Mouse (Mus musculus) left cerebral cortex, adult 18-20 months (tissue): Measurements from ENCODE around the gene Olfr1497. TPM values are rescaled to one million over a fixed set of nuclear protein-coding genes. Genes with fewer than 3 reads are reported as not detected.
"Not testable (repeated sequence)": the region's sequence is repeated elsewhere in the genome, so short reads cannot be mapped to it uniquely, and the experiment has no call there.

Experiments used
- DNase-seq, 2 experiments: peaks; one replicate each; pipeline ENCODE4 v3.0.0; 2021 to 2022; ENCODE audit warnings: low spot score in 2 of 2, mixed read lengths in 1 of 2
- long read RNA-seq, 2 experiments: library from polyadenylated mRNA; stranded (forward); transcript quantifications; one replicate each; pipeline ENCODE4 v2.0.0; 2021
- total RNA-seq, 2 experiments: library from RNA; stranded (reverse); gene quantifications; 2 replicates each; pipeline ENCODE4 v1.2.3; 2021

Gene Olfr1497
- total RNA-seq: not detected
- long read RNA-seq, experiment 1: 0 reads
- long read RNA-seq, experiment 2: 0 reads

DNA sequence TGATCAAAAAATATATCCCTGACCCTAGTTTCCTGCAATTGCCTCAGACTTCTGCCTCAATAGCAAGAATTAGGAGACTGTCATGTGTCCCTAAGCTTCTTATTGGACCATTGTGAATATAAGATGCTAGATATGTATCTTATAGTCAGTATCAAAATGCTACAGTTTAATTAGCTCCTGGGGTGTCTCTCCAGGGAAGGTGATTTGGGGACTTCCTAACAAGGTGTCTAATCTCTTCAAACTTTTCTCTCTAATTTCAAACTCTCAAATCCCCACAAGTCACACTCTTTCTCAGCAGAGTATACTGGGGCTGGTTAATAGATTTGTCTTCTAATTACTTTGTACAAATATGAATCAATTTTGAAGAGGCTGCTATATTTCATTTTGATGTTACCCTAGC is at the start of gene Olfr1497:
Gene Olfr1497 (minus strand): TSS at position 101 of the 400 bp plus-strand sequence.
- no peak for DNase-seq

DNA sequence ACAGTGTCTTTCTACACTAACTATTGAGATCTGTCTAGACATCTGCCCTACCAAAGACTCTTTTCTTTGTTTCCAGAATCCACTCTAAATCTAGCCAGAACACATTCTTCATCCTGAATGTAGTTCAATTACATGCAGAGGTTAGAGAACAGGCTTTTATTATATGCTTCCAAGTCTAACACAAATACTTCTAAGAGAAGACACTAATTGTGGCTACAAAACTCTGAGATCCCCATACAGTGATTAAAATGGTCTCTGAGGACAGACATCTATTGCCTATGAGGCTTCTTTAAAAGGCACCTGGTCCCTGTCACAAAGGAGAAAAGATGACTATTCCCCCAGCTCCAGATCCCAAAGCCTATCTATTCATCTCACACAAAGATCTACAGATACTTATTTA is 32.4 kb upstream of the Olfr1497 start, which contains the start of gene Olfr1500:
Gene Olfr1500 (minus strand): TSS at position 101 of the 400 bp plus-strand sequence.
- DNase-seq: no peak

DNA sequence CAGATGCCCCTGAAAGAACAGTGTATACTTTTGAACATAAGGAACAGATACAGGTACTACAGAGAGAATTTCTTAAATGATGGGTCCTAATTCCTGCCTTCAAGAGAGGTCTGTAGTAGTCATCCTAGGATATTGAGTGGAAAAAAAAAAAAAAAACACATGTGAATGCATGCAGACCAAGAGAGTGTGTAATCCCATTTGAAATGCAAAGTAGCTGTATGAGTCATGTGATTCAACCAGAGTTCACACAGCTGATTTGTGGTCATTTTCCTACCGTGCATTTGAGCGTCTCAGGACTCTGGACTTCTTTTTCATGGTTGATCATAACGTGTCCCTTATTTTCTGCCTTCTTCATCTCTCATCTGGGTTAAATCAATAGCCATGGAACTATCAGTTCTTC is 30.4 kb upstream of the Olfr1497 start:
- DNase-seq: no peak

DNA sequence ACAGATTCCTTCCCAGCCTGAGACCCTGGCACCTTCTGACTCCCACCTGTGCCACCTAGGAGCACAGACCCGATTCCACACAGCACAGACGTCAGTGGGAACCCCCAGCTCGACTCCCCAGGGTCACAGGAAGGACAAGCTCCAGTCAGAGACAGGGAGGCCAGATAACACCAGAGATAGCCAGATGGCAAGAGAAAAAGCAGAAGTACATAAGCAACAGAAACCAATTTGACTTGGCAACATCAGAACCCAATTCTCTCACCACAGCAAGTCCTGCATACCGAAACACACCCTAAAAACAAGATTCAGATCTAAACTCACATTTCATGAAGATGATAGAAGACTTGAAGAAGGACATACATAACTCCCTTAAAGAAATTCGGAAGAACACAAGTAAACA is 22.8 kb upstream of the Olfr1497 start:
- no peak for DNase-seq

DNA sequence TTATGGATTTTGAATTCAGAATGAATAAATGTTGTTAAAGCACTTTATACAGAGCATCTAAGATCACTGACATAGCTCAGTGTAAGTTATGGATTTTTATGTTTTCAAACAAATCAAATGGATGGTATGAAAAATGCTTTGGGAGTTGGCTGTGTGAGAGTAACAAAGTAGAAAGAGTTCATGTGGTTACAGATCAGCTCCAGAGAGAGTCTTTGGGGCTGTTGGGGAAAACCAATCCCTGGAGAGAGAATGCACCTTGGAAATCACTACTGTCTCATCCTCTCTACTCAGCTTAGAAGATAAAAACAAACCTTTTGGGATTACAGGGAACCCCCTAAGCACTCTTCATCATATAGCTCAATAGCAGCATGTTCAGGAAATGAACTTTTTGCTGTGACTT is 21.3 kb upstream of the Olfr1497 start, which contains the start of gene Olfr1499:
Gene Olfr1499 (minus strand): TSS at position 101 of the 400 bp plus-strand sequence.
- DNase-seq: no peak

DNA sequence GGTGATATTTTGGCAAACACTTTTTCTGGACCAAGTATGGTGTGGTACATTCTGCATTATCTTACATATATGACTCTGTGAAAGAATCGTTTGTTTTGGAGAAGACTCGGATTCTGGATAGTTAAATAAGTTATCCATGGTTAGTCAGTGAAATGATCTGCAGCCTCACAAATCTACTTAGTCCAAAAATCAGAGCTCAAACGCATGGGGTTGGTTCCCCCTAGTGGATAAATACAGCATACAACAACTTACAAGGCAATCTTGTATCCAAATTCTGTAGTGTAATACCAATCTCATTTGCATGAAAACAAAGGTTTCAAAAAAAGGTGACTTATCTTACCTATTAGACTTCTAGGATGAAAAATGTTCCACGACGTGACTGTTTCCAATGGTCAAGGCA is 20.8 kb upstream of the Olfr1497 start:
- DNase-seq: peak in 1 of 2 experiments; percentile 3

DNA sequence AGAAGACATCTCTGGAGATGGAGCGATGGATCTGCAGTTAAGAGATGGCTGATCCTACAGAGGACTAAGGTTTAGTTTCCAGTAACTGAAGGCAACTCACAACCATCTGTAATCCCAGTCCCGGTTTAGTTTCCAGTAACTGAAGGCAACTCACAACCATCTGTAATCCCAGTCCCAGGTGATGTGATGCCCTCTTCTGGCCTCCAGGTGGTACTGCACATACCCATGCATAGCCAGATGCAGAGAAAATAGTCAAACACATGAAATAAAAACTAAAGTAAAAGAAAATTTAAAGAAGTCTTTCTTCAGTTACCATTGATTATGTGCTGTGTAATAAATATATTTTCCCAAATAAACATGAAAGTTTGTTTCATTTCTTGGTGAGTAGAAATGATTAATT is 14.8 kb upstream of the Olfr1497 start:
- DNase-seq: no peak

DNA sequence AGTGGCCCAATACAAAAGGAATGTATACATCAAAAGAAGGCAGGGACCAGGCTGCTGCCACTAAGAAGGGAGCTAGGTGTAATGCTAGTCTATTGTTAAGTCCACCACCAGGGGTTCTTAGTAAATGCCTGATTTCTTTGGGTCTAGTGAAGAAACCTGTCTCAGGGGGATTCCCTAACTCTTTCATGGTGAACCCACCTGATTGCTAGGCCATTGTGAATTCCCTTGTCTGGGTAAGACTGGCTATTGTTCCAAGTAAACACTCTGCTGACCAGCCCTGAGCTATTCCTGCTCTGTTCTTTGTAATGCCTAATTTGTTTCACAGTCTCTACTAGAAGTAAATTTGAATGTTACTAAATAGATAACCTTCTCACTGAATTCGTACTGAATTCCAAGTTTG is 7.5 kb upstream of the Olfr1497 start:
- DNase-seq: not testable (repeated sequence)

DNA sequence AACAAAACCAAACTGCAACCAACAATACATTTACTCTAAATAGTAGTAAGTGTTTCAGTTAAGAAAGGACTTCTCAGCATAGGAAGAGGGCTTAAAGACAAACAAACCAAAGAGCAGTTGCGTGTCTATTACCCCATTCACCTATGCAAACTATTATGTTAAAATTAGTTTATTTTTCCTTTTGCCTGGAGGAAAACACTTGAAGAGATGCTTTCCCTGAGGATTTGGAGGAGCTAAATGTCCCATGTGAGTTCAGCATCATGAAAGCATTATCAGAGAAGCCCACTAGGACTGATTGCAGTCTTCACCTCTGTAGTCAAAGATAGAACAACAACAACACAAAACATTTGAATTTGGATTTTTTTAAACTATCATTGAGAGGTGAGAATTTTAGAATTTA is 20.4 kb downstream of the Olfr1497 start, which contains the start of gene Olfr1496:
Gene Olfr1496 (plus strand): TSS at position 301 of the 400 bp plus-strand sequence.
- DNase-seq: no peak

DNA sequence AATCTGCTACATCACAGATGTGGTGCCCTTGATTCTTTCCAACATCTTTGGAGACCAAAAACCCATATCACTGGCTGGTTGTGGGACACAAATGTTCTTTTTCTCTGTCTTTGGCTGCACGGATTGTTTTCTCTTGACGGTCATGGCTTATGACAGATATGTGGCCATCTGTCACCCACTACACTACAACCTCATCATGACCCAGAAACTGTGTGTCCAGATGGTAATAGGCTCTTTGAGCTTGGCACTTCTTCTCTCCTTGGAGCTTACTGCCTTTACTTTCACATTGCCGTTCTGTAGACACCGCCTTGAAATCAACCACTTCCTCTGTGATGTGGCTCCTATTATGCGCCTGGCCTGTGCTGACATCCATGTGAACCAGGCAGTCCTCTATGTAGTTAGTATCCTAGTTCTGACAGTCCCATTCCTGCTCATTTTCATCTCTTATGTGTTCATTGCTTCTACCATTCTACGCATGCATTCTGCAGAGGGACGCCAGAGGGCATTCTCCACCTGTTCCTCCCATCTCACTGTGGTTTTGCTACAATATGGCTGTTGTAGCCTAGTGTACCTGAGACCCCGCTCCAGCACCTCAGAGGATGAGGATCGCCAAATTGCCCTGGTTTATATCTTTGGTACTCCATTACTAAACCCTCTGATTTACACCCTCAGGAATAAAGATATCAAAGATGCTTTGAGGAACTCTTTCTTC is 29.3 kb downstream of the Olfr1497 start:
- DNase-seq: no peak

DNA sequence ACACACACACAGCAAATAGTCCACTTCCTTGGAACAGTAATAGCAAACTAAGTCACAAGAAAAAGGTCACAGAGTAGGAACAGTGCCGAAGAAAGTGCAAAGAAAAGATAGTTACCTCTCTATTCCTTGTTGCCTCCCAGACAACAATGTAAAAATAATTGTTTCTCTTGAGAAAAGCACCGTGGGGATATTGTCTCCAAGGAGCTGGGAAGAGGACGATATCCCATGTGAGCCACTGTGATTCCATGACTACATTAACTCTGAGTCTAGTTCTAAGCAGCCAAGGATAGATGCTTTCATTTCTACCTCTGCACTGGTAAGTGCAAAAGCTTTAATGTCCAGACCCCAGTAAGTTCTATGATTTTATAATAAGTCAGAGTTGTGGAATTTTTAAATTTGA is 33.7 kb downstream of the Olfr1497 start, which contains the start of gene Olfr1495:
Gene Olfr1495 (plus strand): TSS at position 301 of the 400 bp plus-strand sequence.
- DNase-seq: no peak

DNA sequence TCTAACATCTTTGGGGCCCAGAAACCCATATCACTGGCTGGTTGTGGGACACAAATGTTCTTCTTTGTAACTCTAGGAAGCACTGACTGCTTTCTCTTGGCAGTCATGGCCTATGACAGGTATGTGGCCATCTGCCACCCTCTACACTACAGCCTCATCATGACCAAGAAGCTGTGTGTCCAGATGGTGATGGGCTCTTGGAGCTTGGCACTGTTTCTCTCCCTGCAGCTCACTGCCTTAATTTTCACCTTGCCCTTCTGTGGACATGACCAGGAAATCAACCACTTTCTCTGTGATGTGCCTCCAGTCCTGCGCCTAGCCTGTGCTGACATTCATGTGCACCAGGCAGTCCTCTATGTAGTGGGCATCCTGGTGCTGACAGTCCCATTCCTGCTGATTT is 48.6 kb downstream of the Olfr1497 start:
- no peak for DNase-seq

Other genes with a start within 250 kb of the Olfr1497 start
- gene Olfr1484, start 214.7 kb downstream of the Olfr1497 start, total RNA-seq: not detected
- gene Olfr1487, start 180.8 kb downstream of the Olfr1497 start, total RNA-seq: not detected
- not detected for gene Olfr1489, start 166.6 kb downstream of the Olfr1497 start, total RNA-seq
- not detected for gene Olfr1490, start 147.1 kb downstream of the Olfr1497 start, total RNA-seq
- not detected for gene Olfr1491, start 100.9 kb downstream of the Olfr1497 start, total RNA-seq
- not detected for gene Olfr1493-ps1, start 74.9 kb downstream of the Olfr1497 start, total RNA-seq
- gene Olfr1494, start 58.5 kb downstream of the Olfr1497 start, total RNA-seq: not detected
- not detected for gene Olfr1495, start 33.6 kb downstream of the Olfr1497 start, total RNA-seq
- gene Olfr1496, start 20.3 kb downstream of the Olfr1497 start, total RNA-seq: not detected
- not detected for gene Olfr1499, start 21.2 kb upstream of the Olfr1497 start, total RNA-seq
- not detected for gene Olfr1500, start 32.3 kb upstream of the Olfr1497 start, total RNA-seq
- not detected for gene Olfr1501, start 52.5 kb upstream of the Olfr1497 start, total RNA-seq
- gene Olfr1502, start 63.6 kb upstream of the Olfr1497 start, total RNA-seq: not detected
- not detected for gene Olfr1504, start 99.7 kb upstream of the Olfr1497 start, total RNA-seq
- not detected for gene Olfr1505, start 115.3 kb upstream of the Olfr1497 start, total RNA-seq